Mouse (Mus musculus) intestine, postnatal 0 days (tissue): ENCODE measurements around the gene Plagl1. TPM values are rescaled to one million over a fixed set of nuclear protein-coding genes. Genes with fewer than 3 reads are reported as not detected.

Source experiments
- ATAC-seq: fragments of 200-750 bp; cut with Nextera tagmentation; 2 replicates; pipeline ENCODE4 v1.8.0; 2017; ENCODE audit warnings: mild to moderate bottlenecking, moderate TSS enrichment, moderate library complexity
- H3K27ac ChIP-seq: fragments of 300-500 bp; sonication (generic); 2 replicates; pipeline ENCODE4 v1.5.1; 2014; ENCODE audit warnings: mild to moderate bottlenecking, low read depth, low read length, moderate library complexity
- H3K27me3 ChIP-seq: fragments of 300-500 bp; sonication (generic); replicated peaks from 2 replicates; pipeline ENCODE4 v1.6.1; 2014; ENCODE audit warnings: low read length, mixed read lengths; ENCODE audit not compliant: control insufficient read depth, insufficient read depth
- H3K36me3 ChIP-seq: fragments of 300-500 bp; sonication (generic); 2 replicates; pipeline ENCODE4 v1.6.1; 2014; ENCODE audit warnings: mild to moderate bottlenecking, moderate library complexity; ENCODE audit not compliant: control insufficient read depth, insufficient read depth
- H3K4me1 ChIP-seq: fragments of 300-500 bp; sonication (generic); replicated peaks from 2 replicates; pipeline ENCODE4 v1.6.1; 2014; ENCODE audit warnings: antibody characterized with exemption, low read length, mixed read lengths; ENCODE audit not compliant: control insufficient read depth, insufficient read depth
- H3K4me2 ChIP-seq: fragments of 300-500 bp; sonication (generic); replicated peaks from 2 replicates; pipeline ENCODE4 v1.6.1; 2014; ENCODE audit warnings: low read depth, mild to moderate bottlenecking, moderate library complexity
- H3K4me3 ChIP-seq: fragments of 300-500 bp; sonication (generic); 2 replicates; pipeline ENCODE4 v1.5.1; 2014; ENCODE audit warnings: low read depth, low read length
- H3K9ac ChIP-seq: fragments of 300-500 bp; sonication (generic); 2 replicates; pipeline ENCODE4 v1.6.1; 2014; ENCODE audit warnings: mild to moderate bottlenecking, low read depth, low read length
- H3K9me3 ChIP-seq: fragments of 300-500 bp; sonication (generic); 2 replicates; pipeline ENCODE4 v1.6.1; 2016; ENCODE audit warnings: mixed run types; ENCODE audit not compliant: control insufficient read depth
- CTCF ChIP-seq: sonication (generic); IDR thresholded peaks from 2 replicates; pipeline ENCODE4 v1.5.1; 2016; ENCODE audit warnings: low read depth, mild to moderate bottlenecking, control low read depth, antibody characterized with exemption, moderate library complexity
- WGBS: fragments of 180-500 bp; shearing (Covaris S2); extraction: QIAGEN DNeasy Blood & Tissue Kit; methylation state at CpG from one replicate; pipeline ENCODE4 v1.1.7; 2014; 5-methylcytosine and 5-hydroxymethylcytosine counted together
- polyA plus RNA-seq: library from polyadenylated mRNA; unstranded; fragments of >200 nt; fragmentation: Nextera tagmentation; extraction: Ambion mirVana; gene quantifications from 2 replicates; pipeline ENCODE4 v1.2.1, GENCODE M21; 2015

Plagl1 gene
- polyA plus RNA-seq, 1 experiment from 2014 or later: 67.6 TPM

DNA sequence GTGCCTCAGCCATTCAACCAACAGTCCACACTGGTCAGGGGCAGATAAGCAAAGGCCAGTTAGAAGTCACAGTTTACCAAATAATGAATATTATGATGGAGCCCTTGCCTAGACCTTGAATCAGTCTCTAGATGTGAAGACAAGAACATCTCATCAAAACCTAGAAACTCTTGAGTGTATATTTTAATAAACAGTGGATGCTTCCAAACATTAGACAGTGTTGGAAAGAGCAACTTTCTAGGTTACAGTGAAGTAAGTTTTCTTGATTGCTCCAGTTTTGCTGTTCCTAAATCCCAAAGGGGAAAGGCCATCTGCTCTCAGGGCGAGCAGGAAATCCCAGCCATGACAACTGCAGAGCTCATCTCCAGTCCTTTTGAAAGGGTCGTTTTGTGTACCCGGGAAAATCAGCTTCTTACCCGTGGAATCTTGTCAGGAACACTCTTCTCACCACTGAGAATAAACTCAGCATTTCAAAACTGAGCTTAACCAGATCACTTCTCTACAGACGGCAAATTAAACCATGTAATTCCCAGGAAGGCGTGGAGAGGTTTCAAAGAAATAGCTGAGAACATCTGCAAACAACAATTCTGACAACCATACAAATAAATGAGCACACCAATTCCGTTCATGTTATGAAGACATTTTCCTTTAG lies 117.8 kb downstream of the Plagl1 start, which contains the start of gene Zc2hc1b:
TSS of gene Zc2hc1b (minus strand) at position 51 of the 652 bp plus-strand sequence.
- TF ChIP-seq CTCF: no peak
- ATAC-seq: no peak
- H3K27me3 ChIP-seq: no peaks in the 10 kb centered on the region
- no peak within 1 kb of the TSS for H3K4me3 ChIP-seq
- no peaks in the 10 kb centered on the region for H3K4me1 ChIP-seq
- H3K36me3 ChIP-seq: peaks cover 58% of the 10 kb centered on the region
- H3K4me2 ChIP-seq: no peak within 1 kb of the TSS
- H3K9ac ChIP-seq: no peak within 1 kb of the TSS
- no peak within 1 kb of the TSS for H3K27ac ChIP-seq
- WGBS: 65% methylated on average over 7 of the region's 7 CpGs
- H3K9me3 ChIP-seq: no peaks in the 10 kb centered on the region

DNA sequence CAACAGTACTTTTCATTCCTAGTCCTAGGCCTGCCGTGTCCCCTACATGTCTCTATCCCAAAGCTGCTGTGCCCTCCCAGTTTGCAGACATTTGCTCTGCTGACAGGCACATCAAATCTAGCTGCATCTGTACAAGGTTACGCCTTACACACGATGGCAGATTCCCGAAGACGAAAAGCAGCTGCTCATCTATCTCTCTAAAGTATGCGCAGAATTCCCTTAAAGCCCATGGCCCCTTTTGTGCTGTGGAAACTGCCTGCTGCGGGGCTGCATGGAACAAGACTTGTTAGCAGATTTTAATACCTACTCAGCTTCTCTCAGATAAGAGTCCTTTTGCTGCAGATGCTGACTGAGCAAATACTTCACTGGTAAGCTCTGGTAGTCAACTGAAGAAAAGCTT lies 119.9 kb downstream of the Plagl1 start:
- H3K27me3 ChIP-seq: no peaks in the 10 kb centered on the region
- TF ChIP-seq CTCF: no peak
- H3K9me3 ChIP-seq: no peaks in the 10 kb centered on the region
- peaks cover 73% of the 10 kb centered on the region for H3K36me3 ChIP-seq
- H3K27ac ChIP-seq: no peak overlapping the region
- H3K4me2 ChIP-seq: no peak overlapping the region
- WGBS: 74% methylated on average over 7 of the region's 7 CpGs
- no peak for ATAC-seq
- no peaks in the 10 kb centered on the region for H3K4me1 ChIP-seq
- no peak overlapping the region for H3K4me3 ChIP-seq
- H3K9ac ChIP-seq: no peak overlapping the region

Other genes starting within 250 kb of the Plagl1 start
- gene Utrn, start 191.1 kb upstream of the Plagl1 start, polyA plus RNA-seq: 21.5 and 22.6 TPM in 2 replicates
- gene Stx11, start 96.2 kb upstream of the Plagl1 start, polyA plus RNA-seq: 0.67 and 1.0 TPM in 2 replicates
- 22.6 and 23.0 TPM in 2 replicates for gene Sf3b5, start 55.2 kb upstream of the Plagl1 start, polyA plus RNA-seq
- gene Zc2hc1b, start 117.5 kb downstream of the Plagl1 start, polyA plus RNA-seq: not detected in 2 replicates
- 44.1 and 45.5 TPM in 2 replicates for gene Ltv1, start 132.7 kb downstream of the Plagl1 start, polyA plus RNA-seq